Mouse (Mus musculus) hindbrain, embryonic 10.5 days (tissue): ENCODE measurements at regions not wholly inside any gene's neighbourhood (a gene's known extent, or its start where the extent isn't known, plus 50 kb on each side); places are given as distances from the start of the nearest gene placed in this dataset.

Source experiments
- DNase-seq: peaks from one replicate; pipeline ENCODE4 v3.0.0-alpha.2; 2017; ENCODE audit warnings: low spot score
- H3K27ac ChIP-seq: fragments of 300-500 bp; sonication (generic); 2 replicates; pipeline ENCODE4 v1.5.1; 2016; ENCODE audit warnings: mild to moderate bottlenecking, moderate library complexity
- H3K27me3 ChIP-seq: fragments of 300-500 bp; sonication (generic); 2 replicates; pipeline ENCODE4 v1.6.1; 2016; ENCODE audit warnings: mild to moderate bottlenecking; ENCODE audit not compliant: poor library complexity, insufficient read depth, severe bottlenecking
- H3K36me3 ChIP-seq: fragments of 300-500 bp; sonication (generic); 2 replicates; pipeline ENCODE4 v1.6.1; 2016; ENCODE audit warnings: mild to moderate bottlenecking, moderate library complexity
- H3K4me1 ChIP-seq: fragments of 300-500 bp; sonication (generic); replicated peaks from 2 replicates; pipeline ENCODE4 v1.6.1; 2016; ENCODE audit warnings: mild to moderate bottlenecking
- H3K4me3 ChIP-seq: fragments of 300-500 bp; sonication (generic); 2 replicates; pipeline ENCODE4 v1.5.1; 2016; ENCODE audit warnings: mild to moderate bottlenecking, moderate library complexity
- H3K9me3 ChIP-seq: fragments of 300-500 bp; sonication (generic); 2 replicates; pipeline ENCODE4 v1.6.1; 2016; ENCODE audit warnings: mild to moderate bottlenecking, moderate library complexity
- WGBS: fragments of 180-500 bp; shearing (Covaris S2); methylation state at CpG from one replicate; pipeline ENCODE4 v1.1.7; 2016; 5-methylcytosine and 5-hydroxymethylcytosine counted together

DNA sequence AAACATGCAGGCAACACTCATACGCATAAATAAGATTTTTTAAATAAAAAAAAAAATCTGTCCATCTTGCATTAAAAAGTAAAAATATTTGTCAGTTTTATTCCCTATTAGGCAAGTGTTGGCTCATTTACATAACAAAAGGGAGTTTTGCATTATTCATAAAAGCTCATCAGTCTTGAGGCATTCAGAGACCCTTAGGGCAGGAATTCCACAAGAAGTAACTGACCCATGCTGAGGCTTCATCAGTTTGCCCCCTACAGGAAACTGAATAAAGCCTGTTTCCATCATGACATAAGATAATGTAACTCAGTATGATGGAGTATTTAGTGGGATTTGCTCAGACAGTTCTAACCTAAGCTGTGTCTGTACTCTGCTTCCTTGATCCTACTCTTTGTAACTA is 81.2 kb upstream of the Mms22l start:
- DNase-seq, result no peak
- Histone ChIP-seq H3K4me1 (0 out of 2 replicates have a peak, but pooled peaks cover 3% of the 10 kb centered on the region), H3K36me3 (no peaks in the 10 kb centered on the region), H3K27me3 (no peaks in the 10 kb centered on the region), H3K4me3 (no peak overlapping the region), H3K27ac (no peak overlapping the region), H3K9me3 (no peaks in the 10 kb centered on the region)
- WGBS, result 93% methylated on average over 1 of the region's 1 CpGs

DNA sequence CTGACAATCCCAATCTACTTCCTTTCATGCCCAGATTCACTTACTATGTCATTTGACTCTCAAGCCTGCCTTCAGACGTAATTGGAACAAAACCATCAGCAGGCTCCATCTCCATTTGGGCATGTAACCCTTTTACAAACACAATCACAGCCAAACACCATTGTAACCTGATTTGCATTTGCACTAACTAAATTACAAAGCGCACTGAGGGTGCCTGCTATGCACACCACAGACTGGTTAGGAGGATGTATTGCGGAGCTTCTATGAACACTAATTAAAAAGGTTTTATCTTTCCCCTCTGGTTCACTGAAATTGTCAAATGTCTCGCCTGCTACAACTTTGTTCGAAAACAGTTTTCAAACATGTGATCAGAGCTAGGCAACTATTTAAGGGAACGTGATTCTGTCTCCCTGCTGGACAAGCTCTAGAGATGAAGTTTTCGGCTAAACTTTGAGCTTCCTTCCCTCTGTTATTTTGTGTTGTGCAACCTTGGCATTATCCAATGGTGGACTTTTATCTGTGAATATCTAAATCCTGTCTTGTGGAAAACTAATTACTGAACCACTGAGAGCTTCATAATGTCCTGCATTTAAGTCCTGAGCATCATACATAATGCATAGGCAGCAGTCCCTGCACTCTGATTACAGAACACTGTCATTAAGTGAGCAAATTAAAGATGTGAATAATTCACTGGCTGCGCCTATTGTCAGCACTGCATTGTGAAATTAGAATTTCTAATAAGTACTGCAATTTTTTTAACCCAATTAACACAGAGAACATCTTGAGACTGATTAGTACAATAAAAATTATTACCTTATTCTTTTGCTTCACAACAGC is 66.9 kb upstream of the Mms22l start:
- WGBS, result 54% methylated on average over 8 of the region's 8 CpGs
- Histone ChIP-seq H3K4me1 (peaks cover 21% of the 10 kb centered on the region), H3K4me3 (peak overlapping the region; percentile 16; the same call in 1 of the 2 replicates), H3K27ac (0 out of 2 replicates have a peak overlapping the region, but pooled peaks have one; percentile 2), H3K36me3 (no peaks in the 10 kb centered on the region), H3K27me3 (no peaks in the 10 kb centered on the region), H3K9me3 (no peaks in the 10 kb centered on the region)
- DNase-seq, result peak; percentile 6

DNA sequence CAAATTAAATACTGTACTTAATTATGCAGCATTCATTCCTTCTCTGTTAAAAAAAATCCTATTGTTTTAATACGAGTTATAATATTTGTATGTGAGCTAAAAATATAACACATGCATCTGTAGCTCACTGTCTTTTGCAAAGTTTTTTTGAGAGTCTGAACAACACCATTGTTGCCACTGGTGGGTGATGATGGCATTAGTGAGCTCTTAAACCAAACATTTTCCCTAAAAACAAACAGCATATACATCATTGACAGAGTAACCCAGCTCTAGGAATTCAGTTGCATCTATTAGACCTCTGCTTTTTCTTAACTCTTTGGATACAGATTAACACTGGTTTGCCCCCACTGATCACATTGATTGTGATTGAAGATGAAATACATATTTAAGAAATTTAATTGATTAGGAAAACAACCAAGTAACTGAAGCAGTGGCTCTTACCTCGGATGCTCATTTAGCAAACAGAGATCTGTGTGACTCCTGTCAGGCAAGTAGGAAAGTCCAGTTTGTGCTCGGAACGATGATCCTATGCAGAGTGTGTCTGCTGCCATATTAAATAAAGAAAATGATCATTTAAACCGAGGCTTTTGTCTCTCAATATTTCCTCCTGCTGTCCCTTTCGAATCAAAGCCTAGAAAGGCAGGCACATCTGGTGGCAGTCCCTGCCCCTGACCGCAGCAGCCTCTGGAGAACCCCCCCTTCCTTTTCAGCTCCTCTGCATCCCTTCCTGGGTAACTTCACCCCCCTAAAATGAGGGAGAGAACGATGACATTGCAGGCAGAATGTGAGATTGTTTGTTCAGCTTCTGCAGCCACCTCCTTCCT is 66.1 kb upstream of the Mms22l start:
- no peaks in the 10 kb centered on the region for H3K9me3 ChIP-seq
- H3K27ac ChIP-seq, result peak overlapping the region; percentile 72; the same call in 1 of the 2 replicates
- H3K4me1 ChIP-seq, result peaks cover 21% of the 10 kb centered on the region
- H3K27me3 ChIP-seq, result no peaks in the 10 kb centered on the region
- no peaks in the 10 kb centered on the region for H3K36me3 ChIP-seq
- 58% methylated on average over 8 of the region's 8 CpGs for WGBS
- no peak overlapping the region for H3K4me3 ChIP-seq
- DNase-seq, result no peak

DNA sequence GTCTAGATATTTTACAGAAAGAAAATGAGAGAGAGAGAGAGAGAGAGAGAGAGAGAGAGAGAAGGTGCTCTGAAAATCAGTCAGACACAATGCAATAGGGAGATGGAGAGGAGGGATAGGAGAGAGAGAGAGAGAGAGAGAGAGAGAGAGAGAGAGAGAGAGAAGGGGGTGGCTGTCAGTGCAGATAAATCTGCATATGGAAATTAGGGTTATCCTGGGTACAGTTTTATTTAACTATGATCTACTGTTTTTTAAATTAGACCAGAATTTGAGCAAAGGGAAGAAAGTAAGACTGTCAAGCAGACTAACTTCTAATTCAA is 65.5 kb upstream of the Mms22l start:
- peak overlapping the region; percentile 72; the same call in 1 of the 2 replicates for H3K27ac ChIP-seq
- H3K36me3 ChIP-seq, result no peaks in the 10 kb centered on the region
- H3K27me3 ChIP-seq, result no peaks in the 10 kb centered on the region
- no peak overlapping the region for H3K4me3 ChIP-seq
- no peaks in the 10 kb centered on the region for H3K9me3 ChIP-seq
- DNase-seq, result no peak
- peaks cover 21% of the 10 kb centered on the region for H3K4me1 ChIP-seq

DNA sequence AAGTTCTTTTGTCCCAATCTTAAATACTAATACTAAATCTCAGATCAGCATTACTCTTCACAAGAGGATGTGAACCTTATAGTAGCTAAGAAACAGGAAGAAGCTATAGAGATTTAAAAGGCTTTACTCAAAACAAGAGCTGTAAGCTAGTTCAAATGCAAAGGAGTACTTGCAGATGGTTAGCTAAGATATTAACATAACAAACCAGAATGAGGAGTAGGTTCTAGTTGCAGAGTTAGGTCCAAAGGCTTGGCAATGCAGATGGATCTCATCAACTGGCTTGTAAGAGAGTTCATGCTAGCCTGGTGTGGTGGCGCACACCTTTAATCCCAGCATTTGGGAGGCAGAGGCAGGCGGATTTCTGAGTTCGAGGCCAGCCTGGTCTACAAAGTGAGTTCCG is 59.0 kb upstream of the Mms22l start:
- H3K9me3 ChIP-seq, result no peaks in the 10 kb centered on the region
- H3K27me3 ChIP-seq, result no peaks in the 10 kb centered on the region
- H3K4me1 ChIP-seq, result no peaks in the 10 kb centered on the region
- H3K27ac ChIP-seq, result no peak overlapping the region
- WGBS, result 94% methylated on average over 4 of the region's 4 CpGs
- no peak for DNase-seq
- H3K4me3 ChIP-seq, result no peak overlapping the region
- H3K36me3 ChIP-seq, result no peaks in the 10 kb centered on the region
